Mouse (Mus musculus): ENCODE data around the gene Nacc2. TPM values are rescaled to one million over a fixed set of nuclear protein-coding genes. Genes with fewer than 3 reads are reported as not detected.

Gene Nacc2
- total RNA-seq, 1 experiment from 2014 or later: 36.6 TPM

Other genes starting within 250 kb of the Nacc2 start
- 30.2 and 37.1 TPM in 2 replicates for gene Camsap1, start 139.9 kb downstream of the Nacc2 start, total RNA-seq (2021)
- 36.5 and 40.0 TPM in 2 replicates for gene Ubac1, start 101.5 kb downstream of the Nacc2 start, total RNA-seq (2021)
- 0.48 and 0.76 TPM in 2 replicates for gene Lhx3, start 85.1 kb upstream of the Nacc2 start, total RNA-seq (2021)
- gene Qsox2, start 114.3 kb upstream of the Nacc2 start, total RNA-seq (2021): 17.5 and 19.7 TPM in 2 replicates
- gene Ccdc187, start 171.3 kb upstream of the Nacc2 start, total RNA-seq (2021): 0.62 and 1.5 TPM in 2 replicates
- 17.5 and 17.7 TPM in 2 replicates for gene Gpsm1, start 192.3 kb upstream of the Nacc2 start, total RNA-seq (2021)
- gene Dnlz, start 228.9 kb upstream of the Nacc2 start, total RNA-seq (2021): 20.5 and 21.1 TPM in 2 replicates
- 0.97 TPM in 1 of 2 replicates, not detected in the other for gene Card9, start 237.7 kb upstream of the Nacc2 start, total RNA-seq (2021)